Mouse (Mus musculus) embryo, embryonic 11.5 days (tissue): ENCODE measurements around the gene Filip1l.
"Not testable (repeated sequence)": the region's sequence is repeated elsewhere in the genome, so short reads cannot be mapped to it uniquely, and the experiment has no call there.

ENCODE experiments used
- DNase-seq: peaks from one replicate; pipeline ENCODE4 v3.0.0-alpha.2; 2012; ENCODE audit warnings: low read depth, low spot score

Filip1l gene

GRCm38 (mm10) chr16:57353166-57353721 is 351 bp downstream of the Filip1l start:
- DNase-seq, result no peak

GRCm38 (mm10) chr16:57353932-57354331 is 1.0 kb downstream of the Filip1l start:
- no peak for DNase-seq

GRCm38 (mm10) chr16:57356454-57356853 is 3.6 kb downstream of the Filip1l start:
- DNase-seq, result no peak

- DNase-seq, result no peak
These were observed 4.1 kb downstream of the Filip1l start for GRCm38 (mm10) chr16:57357011-57357410.

- DNase-seq, result no peak
These were observed 6.4 kb downstream of the Filip1l start for GRCm38 (mm10) chr16:57359251-57359650.

GRCm38 (mm10) chr16:57360785-57361184 is 7.9 kb downstream of the Filip1l start:
- DNase-seq, result no peak

GRCm38 (mm10) chr16:57362679-57363401 is 9.9 kb downstream of the Filip1l start:
- no peak for DNase-seq

- no peak for DNase-seq
These were observed 11.6 kb downstream of the Filip1l start for GRCm38 (mm10) chr16:57364498-57364897.

GRCm38 (mm10) chr16:57366141-57366540 is 13.2 kb downstream of the Filip1l start:
- DNase-seq, result peak; percentile 54

GRCm38 (mm10) chr16:57366941-57367694 is 14.2 kb downstream of the Filip1l start:
- peak; percentile 34 for DNase-seq

- DNase-seq, result no peak
These were observed 17.1 kb downstream of the Filip1l start for GRCm38 (mm10) chr16:57369846-57370496.

GRCm38 (mm10) chr16:57372156-57372555 is 19.3 kb downstream of the Filip1l start:
- no peak for DNase-seq

- no peak for DNase-seq
These were observed 22.4 kb downstream of the Filip1l start for GRCm38 (mm10) chr16:57375248-57375837.

GRCm38 (mm10) chr16:57378631-57379330 is 25.9 kb downstream of the Filip1l start:
- DNase-seq, result no peak

- no peak for DNase-seq
These were observed 30.5 kb downstream of the Filip1l start for GRCm38 (mm10) chr16:57383266-57383971.

GRCm38 (mm10) chr16:57384274-57384673 is 31.4 kb downstream of the Filip1l start:
- DNase-seq, result no peak

- DNase-seq, result no peak
These were observed 36.8 kb downstream of the Filip1l start for GRCm38 (mm10) chr16:57389566-57390251.

- not testable (repeated sequence) for DNase-seq
These were observed 38.3 kb downstream of the Filip1l start for GRCm38 (mm10) chr16:57391171-57391570.

- no peak for DNase-seq
These were observed 39.6 kb downstream of the Filip1l start for GRCm38 (mm10) chr16:57392461-57392860.

- DNase-seq, result no peak
These were observed 40.3 kb downstream of the Filip1l start for GRCm38 (mm10) chr16:57393161-57393560.
